Mouse (Mus musculus) gastrocnemius, postnatal 25 days (tissue): ENCODE measurements around the gene Tbx10. TPM values are rescaled to one million over a fixed set of nuclear protein-coding genes. Genes with fewer than 3 reads are reported as not detected.
A peak's percentile ranks its signal among the peaks of the same experiment; 100 is the strongest.
"Not testable (repeated sequence)": the region's sequence is repeated elsewhere in the genome, so short reads cannot be mapped to it uniquely, and the experiment has no call there.

ENCODE experiments used
- DNase-seq: peaks from one replicate; pipeline ENCODE4 v3.0.0; 2022
- total RNA-seq, 2 experiments: library from RNA; stranded (reverse); gene quantifications; 1 replicate in 1 of 2; 2 replicates in 1 of 2; pipeline ENCODE4 v1.2.3; 2021

The Tbx10 gene
- total RNA-seq, 2 experiments from 2014 or later = not detected

DNA sequence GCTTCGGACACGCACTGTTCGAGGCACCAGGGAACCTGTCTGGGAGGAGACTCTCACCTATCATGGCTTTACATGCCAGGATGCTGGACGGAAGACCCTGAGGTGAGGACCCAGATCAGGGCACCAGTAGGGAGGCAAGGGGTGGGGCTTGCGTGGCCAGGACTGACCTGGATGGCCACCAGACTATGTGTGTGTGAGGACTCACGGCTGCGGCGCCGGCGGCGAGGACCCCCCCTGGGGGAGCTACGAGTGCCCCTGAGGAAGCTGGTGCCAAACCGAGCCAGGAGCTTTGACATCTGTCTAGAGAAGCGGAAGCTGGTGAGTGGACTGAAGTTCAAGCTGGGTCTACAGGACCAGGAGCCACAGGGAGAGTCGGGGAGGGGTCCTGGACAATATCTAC, 11.8 kb downstream of the Tbx10 start:
- DNase-seq = no peak

DNA sequence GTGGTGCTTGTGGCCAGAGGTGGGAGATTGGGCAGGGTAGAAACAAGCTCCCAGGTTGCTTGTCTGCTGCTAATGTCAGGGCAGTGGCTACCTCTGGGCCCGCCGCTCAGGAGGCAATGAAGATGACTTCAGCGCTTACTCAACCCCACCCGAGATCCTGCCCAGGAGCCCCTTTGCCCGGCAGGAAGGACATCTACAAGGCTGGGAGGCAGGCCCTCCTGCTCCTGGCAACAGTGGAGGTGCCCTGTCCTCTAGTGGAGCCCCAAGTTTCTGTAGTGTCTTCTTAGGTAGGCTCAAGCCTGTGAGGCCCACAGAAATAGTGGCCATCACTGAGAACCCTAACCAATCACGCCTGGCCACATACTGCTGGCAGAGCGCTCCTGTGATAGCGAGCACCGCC, 12.5 kb downstream of the Tbx10 start:
- DNase-seq = no peak

DNA sequence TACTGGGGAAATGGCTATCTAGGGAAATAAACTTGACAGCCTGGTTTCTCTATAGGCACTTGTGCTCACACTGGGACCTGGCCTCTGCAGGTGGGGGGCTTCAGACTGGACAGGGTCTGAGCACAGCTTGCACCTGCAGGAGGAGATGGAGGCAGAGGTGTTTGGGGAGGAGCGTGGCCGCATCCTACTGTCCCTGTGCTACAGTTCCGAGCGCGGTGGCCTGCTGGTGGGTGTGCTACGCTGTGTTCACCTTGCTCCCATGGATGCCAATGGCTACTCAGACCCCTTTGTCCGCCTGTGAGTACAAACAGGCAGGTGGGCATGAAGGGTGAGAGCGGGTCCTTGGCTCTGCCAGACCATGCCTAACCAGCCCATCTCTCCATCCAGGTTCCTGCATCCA, 13.4 kb downstream of the Tbx10 start:
- DNase-seq = no peak

DNA sequence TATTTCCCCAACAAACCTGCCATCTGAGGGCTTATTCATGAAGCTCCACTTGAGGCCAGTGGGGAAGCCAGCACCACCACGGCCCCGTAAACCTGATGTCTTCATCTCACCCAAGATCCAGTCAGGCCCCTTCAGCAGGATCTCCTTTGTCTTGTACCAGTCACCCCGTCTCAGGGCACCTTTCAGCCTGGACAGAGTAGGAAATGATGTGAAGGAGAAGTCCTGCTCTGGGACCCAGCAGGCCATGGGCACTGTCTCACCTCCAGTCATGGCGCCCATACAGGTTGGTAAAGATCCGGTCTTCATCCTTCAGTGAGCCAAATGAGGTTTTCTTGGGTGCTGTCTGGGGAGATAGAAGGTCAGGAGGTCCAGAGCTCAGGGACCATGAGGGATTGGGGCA, 18.5 kb downstream of the Tbx10 start:
- DNase-seq = no peak

DNA sequence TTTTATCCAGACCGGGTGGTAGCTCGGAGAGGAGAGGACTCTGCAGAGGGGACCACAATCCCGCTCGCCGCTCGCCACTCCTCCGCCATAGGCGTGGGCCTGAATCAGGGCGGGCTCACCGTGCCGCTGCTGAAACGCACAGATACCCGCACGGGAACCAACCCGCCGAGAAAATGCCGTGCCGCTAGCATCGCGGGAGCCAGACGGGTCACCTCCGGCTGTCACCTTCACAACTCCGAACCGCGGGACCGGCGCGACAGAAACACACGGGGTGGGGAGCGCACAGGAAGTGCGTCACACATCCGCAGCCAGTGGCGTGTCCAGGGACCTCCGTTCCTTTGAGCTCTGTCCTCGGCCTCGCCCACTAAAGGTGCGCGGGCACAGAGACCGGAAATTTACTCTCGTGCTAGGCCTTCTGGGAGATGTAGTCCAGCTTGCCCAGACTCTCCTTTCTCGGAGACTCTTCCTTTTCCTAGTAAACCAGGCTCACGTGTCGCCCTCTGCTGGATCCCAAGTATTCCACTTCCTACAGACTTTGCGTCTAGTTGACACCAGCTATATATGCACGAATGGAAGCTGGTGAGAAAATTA, 20.0 kb downstream of the Tbx10 start, which contains the start of gene Ndufv1:
TSS of gene Ndufv1 (minus strand) at position 375 of the 591 bp plus-strand sequence.
- peak; percentile 98 for DNase-seq

DNA sequence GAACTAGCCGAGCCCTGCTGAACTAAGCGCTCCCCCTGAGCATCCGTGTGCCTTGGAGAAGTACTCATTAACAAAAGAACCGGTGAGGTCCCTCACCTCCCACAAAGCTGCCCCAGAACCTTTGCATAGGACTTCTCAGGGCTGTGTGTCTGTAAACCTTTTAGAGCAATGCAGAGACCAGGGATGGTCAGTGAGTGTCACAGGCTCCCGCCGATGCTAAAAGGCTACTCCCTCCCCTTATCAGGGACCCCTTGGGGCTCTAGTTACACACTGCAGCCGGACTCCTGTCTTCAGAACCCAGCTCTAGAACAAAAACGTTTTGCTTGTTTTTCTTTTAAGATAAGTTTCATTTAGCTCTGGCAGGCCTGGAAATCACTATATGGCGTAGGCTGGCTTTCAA, 20.5 kb downstream of the Tbx10 start:
- no peak for DNase-seq

DNA sequence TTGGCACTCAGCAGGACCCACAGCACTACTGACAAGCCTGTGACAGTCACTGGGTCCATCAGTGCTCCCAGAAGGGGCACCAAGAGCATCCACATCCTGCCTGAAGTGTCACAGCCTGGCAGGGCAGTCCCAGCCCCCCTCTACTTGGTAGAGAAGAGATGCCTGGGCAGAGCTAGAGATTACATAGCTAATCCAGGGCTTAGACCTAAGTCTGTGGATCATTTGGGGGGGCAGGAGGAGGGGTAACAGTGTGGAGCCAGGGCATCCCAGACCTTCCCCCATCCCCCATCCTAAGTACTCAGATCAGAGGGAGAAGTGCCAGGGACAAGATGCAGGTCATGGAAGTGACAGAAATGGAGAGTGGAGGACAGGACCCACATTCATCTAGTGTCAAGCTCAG, 22.2 kb downstream of the Tbx10 start:
- DNase-seq = no peak

DNA sequence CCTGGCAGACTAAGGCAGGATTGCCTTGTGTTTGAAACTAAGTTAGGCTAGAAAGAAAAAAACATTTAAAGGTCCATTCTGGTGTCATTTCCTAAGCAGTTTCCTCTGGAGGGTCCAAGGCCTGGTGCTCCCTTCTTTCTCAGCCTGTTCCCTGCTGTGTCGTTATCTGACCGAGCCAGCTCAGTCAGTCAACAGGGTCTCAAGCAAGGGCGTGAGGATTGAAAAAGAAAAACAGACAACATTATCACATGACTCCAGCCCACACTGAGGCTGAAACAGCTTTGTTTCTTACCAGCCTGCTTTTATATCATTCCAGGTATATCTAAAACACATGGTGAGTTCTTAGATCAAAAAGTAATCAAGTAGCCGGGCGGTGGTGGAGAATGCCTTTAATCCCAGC, 23.1 kb downstream of the Tbx10 start:
- no peak for DNase-seq

DNA sequence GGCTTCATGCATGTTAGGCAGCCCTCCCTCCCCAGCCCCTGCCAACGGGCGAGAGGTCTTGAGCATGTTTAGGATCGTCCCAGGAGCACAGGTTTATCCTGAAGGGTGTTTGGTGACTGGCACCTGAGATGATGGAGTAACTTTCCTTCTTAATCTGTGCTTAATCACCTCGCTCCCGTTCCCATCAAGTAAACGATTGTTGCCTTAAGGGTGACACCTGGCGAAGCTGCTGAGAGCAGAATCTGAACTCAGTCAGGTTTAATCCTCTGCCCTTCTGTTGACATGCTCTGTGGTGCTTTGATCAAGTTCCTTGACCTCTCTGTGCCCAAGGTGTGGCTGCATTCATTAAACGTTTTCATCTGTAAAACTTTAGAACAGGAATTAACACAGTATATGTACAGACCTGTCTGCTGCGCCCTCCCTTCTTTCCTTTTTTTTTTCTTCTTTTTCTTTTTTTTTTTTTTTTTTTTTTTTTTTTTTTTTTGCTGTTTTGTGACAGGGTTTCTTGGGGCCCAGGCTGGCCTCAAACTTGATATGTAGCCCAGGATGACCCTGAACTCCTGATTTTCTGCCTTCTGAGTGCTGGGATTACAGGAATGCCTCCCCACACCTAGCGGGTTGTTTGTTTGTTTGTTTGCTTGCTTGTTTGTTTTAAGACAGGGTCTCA, 25.5 kb downstream of the Tbx10 start:
- DNase-seq = no peak

DNA sequence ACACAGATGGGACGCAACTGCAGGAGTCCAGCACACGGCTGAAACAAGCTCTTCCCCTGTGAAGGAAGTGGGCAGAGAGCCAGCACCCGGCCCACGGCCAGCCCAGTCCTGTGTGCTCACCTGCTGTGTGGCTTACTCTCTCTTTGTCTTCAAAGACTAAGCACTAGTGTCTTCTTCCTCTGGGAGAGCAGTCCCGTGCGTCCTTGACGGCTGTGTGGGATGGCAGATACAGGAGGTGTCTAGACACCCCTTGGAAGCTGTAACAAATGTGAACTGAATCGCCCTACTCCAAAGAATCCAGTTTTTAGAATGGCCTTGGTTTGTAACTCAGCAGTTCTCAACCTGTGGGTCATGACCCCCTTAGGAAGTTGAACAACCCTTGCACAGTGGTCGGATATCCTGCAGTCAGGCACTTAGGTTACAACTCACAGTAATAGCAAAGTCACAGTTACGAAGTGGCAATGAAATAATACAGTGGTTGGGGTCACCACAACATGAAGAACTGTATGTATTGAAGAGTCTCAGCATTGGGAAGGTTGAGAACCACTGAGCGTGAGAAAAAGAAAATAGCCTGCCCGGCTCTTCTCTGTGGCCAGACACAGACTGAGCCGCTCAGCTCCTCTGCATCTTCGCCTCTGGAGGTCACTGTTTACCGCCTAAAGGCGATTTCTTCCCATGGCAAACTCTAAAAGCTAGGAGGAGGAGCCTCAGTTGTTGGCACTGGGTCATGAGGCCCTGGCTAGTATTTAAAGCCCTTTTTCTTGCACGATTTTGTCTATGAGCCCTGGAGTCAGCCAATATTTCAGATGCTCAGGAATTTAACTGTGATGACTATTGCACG, 26.4 kb downstream of the Tbx10 start:
- peak; percentile 77 for DNase-seq

DNA sequence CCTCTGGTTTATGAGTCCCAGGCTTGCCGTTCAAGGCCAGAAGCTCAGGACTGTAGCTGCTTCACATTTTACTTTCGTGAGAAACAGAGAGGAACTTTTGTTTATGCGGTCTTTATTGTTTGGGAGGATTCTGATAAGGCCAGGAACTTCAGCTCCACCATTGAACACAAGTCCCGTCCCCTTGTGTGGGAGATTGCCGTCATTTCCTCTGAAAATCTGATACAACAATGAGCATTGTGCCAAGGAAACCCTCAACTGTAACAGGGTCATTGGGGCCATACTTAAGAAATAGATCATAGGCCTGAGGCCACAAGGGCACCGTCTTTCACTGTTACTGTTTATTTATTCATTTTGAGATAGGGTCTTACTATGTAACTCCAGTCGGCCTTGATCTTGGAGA, 30.6 kb downstream of the Tbx10 start:
- DNase-seq = no peak

DNA sequence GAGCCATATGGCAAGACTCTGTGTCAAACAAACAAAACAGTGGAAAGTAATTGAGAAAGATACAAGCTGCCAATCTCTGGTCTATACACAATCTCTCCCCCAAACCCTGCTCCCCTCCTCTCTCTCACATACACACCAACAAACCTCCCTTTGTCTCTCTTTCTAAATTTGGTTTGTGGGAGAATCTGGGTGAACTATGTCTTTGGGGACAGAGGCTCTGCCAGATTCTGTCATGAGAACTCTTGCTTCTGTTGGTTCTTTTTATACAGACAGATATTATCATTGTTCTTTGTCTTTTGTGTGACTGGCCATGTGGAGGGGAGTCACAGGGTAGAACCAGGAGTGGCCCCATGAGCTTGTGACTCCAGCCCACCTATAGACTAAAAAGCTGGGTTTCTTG, 35.0 kb downstream of the Tbx10 start:
- DNase-seq = no peak

DNA sequence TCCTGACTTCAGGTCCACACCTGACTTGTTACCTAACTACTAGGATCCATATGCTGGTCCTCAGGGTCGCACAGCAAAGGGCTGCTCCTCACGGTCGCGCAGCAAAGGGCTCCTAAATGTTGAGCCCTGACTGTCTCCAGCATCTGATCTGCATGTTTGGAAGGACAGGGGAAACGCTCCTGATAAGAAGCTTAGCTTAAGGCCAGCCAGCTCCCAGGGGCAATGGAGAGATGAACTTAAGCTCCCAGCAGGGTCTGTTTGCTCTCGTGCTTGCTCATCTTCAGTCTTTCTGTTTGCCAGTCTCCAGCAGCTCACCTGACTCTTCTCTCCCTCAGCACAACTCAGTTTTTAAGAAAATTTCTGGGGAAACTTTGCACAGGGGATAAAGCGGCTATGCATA, 40.1 kb downstream of the Tbx10 start:
- no peak for DNase-seq

DNA sequence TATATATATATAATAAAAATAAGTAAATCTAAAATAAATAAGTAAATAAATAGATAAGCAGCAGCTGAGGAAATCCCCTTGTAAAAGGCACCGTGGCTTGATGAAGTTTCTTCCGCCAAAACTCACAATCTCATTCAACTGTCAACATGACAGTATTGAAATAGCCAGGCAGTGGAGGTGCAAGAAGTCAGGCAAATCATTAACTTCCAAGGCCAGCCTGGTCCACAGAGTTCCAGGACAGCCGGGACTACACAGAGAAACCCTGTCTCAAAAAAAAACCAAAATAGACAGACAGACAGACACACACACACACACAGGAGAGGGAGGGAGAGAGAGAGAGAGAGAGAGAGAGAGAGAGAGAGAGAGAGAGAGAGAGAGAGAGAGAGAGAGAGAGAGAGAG, 40.7 kb downstream of the Tbx10 start:
- no peak for DNase-seq

DNA sequence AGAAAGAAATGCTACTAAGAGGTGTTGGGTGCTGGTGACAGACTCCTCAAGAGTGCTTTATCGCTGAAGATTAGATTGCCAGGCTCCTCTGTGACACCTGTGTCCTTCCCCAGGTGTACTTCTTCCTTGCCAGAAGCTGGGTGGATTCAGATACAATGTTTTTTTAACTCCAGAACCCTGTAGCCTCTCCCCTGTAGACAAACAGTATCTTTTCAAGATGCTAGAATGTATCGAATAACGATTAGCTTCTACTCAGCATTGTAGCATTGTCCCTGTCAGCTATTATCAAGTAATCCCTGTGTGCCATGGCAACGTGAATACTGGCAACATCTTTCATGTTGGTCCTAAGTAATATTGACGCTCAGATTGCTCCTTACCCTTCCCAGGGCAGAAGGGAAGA, 41.2 kb downstream of the Tbx10 start:
- DNase-seq = no peak

DNA sequence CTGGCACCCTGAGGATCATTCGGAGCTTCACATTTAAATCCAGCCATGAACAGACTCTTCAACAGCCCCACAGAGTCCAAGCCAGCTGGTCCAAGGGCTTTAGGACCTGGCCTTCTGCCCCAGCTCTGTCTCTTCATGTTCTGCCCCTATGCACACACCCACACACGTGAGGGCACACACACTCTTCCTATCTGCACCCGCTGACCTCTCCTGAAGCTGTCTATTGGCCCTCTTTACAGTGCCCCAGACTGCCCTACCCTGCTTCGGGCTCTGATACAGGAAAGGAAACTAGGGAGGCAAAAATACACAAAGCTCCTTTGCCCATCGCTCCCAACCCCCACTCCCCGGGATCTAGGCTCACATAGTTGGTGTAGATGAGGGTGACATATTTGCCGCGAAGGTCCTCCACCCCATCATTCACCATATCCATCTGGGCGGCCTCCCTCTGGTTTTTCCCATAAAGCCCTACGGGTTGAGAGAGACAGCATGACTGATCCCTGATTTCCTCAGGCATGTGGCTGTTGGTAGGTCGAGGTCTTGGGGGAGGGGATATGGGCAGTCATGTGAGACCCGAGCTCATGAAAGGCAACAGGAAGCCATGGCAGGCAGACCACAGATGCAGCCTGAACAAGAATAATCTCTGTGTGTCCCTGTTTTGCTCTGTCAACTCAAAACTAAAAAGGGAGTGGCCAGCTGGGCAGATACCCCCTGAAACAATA, 43.9 kb downstream of the Tbx10 start:
- no peak for DNase-seq

DNA sequence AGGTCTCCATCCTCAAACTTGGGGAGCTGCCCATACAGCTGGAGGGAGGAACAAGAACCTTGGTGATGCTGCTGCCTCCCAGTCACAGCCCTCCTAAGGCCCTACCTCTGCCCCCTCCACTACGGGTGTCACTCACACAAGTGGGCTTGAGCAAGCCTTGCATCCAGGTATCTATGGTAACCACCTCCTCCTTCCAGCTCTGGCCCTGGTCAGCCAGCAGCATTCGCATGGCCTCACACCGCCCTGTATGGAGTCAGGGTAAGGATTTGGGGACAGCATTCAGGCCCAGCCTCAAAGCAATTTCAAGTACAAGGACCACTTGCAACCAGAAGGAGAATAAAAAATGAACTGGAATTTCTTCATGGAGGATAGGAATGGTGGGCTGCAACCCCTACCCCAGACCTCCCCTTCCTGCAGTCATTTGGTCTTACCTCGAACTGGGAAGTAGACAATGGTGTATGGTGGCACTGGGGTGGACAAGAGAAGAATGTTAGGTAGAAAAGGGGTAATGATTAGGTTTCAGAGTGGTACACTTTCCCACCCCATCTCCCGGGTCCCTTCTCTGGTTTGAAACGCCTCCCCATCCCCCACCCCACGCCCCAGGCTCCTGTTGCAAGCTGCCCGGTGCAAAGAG, 44.7 kb downstream of the Tbx10 start:
- not testable (repeated sequence) for DNase-seq

DNA sequence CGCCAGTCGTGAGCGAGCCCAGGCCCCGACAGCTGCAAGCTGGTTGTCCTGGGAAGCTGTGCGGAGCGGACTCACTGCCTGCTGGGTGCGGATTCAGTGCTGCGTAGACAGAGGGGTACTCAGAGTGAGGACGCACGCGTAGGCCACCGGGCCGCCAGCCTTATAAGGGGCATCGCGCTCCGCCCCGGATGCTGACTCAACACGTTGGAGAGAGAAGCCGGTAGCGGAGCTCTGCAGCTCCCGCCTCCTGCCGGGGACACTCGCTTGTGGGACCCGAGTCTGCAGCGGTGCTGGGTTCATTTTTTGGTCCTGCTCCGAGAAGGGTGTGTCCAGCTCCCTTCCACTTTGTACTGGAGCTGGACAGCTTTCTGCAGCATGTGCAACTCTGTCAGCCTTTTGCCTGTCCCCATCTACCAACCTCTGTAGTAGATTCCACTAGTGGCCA, 45.3 kb downstream of the Tbx10 start, which contains the start of gene Gstp1:
TSS of gene Gstp1 (minus strand) at position 198 of the 445 bp plus-strand sequence.
- peak; percentile 88 for DNase-seq

DNA sequence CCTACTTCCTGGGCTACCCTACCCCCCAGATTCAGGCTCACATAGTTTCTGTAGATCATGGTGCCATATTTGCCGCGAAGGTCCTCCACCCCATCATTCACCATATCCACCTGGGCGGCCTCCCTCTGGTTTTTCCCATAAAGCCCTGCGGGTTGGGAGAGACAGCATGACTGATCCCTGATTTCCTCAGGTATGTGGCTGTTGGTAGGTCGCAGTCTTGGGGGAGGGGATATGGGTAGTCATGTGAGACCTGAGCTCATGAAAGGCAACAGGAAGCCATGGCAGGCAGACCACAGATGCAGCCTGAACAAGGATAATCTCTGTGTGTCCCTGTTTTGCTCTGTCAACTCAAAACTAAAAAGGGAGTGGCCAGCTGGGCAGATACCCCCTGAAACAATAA, 48.4 kb downstream of the Tbx10 start:
- not testable (repeated sequence) for DNase-seq

DNA sequence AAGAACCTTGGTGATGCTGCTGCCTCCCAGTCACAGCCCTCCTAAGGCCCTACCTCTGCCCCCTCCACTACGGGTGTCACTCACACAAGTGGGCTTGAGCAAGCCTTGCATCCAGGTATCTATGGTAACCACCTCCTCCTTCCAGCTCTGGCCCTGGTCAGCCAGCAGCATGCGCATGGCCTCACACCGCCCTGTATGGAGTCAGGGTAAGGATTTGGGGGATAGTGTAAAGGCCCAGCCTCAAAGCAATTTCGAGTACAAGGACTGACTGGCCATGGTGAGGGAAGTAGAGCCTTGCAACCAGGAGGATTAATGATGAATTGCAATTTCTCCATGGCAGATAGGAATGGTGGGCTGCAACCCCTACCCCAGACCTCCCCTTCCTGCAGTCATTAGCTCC, 48.9 kb downstream of the Tbx10 start:
- not testable (repeated sequence) for DNase-seq

DNA sequence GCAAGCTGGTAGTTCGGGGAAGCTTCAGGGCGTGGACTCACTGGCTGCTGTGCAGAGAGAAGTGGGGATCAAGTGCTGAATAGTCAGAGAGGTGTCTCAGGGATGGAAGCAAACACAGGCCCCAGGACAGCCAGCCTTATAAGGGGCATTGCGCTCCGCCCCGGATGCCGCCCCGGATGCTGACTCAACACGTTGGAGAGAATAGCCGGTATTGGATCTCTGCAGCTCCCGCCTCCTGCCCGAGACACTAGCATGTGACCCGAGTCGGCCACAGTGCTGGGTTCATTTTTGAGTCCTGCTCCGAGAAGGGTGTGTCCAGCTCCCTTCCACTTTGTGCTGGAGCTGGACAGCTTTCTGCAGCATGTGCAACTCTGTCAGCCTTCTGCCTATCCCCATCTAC, 49.6 kb downstream of the Tbx10 start:
- DNase-seq = peak; percentile 72

DNA sequence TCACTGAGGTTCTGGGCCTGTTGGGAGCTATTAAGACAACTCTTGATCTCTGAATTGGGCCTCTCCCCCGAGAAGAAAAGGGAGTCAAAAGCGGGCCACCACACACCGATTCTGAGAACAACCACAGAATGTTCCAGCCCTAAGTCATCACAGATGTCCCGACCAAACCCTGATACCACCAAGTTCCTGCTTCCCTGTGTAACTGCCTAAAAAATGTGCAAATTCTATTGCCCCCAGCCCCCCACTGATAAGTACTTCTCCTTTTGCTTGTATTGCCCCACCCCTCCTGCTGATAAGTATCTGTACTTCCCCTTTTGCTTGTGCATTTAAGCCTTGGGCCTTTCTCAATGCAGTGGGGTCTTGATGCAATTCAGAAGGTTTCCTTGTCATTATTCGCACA, 51.6 kb downstream of the Tbx10 start:
- DNase-seq = not testable (repeated sequence)
